Mouse (Mus musculus): ENCODE data around the gene Slc38a10. TPM values are rescaled to one million over a fixed set of nuclear protein-coding genes. Genes with fewer than 3 reads are reported as not detected.

Slc38a10 gene
- polyA plus RNA-seq, 1 experiment from 2014 or later, result 94.5 TPM

GRCm38 (mm10) chr11:120169208-120169992 is 18.3 kb upstream of the Slc38a10 start:
- no peaks in the 10 kb centered on the region for H3K36me3 ChIP-seq
- H3K27me3 ChIP-seq, result peaks cover 8% of the 10 kb centered on the region
- peak overlapping the region; percentile 47 for H3K4me2 ChIP-seq (replicated peaks)
- peak; percentile 39; the same call in 1 of the 2 replicates for ATAC-seq (ENCODE audit: low FRiP score, low read depth)
- 27% methylated on average over 21 of the region's 21 CpGs for WGBS
- no peak overlapping the region for H3K4me3 ChIP-seq
- H3K4me1 ChIP-seq, result peaks cover 66% of the 10 kb centered on the region
- peak overlapping the region; percentile 31; the same call in 1 of the 2 replicates for H3K9ac ChIP-seq
- no peak overlapping the region for H3K27ac ChIP-seq
- H3K9me3 ChIP-seq, result no peaks in the 10 kb centered on the region

- H3K27me3 ChIP-seq, result peaks cover 6% of the 10 kb centered on the region
- no peaks in the 10 kb centered on the region for H3K9me3 ChIP-seq
- no peak for ATAC-seq (ENCODE audit: low FRiP score, low read depth)
- no peaks in the 10 kb centered on the region for H3K36me3 ChIP-seq
- 69% methylated on average over 8 of the region's 8 CpGs for WGBS
- no peak overlapping the region for H3K4me2 ChIP-seq (replicated peaks)
- peaks cover 74% of the 10 kb centered on the region for H3K4me1 ChIP-seq
- no peak overlapping the region for H3K4me3 ChIP-seq
- no peak overlapping the region for H3K27ac ChIP-seq
- no peak overlapping the region for H3K9ac ChIP-seq
Observed at GRCm38 (mm10) chr11:120168516-120168915, 17.4 kb upstream of the Slc38a10 start.

- Histone ChIP-seq H3K4me3 (no peak overlapping the region), H3K27me3 (peaks cover 4% of the 10 kb centered on the region), H3K9me3 (no peaks in the 10 kb centered on the region), H3K36me3 (no peaks in the 10 kb centered on the region), H3K27ac (no peak overlapping the region), H3K4me2 (replicated peaks) (no peak overlapping the region), H3K9ac (no peak overlapping the region), H3K4me1 (peaks cover 74% of the 10 kb centered on the region)
- WGBS, result 27% methylated on average over 12 of the region's 12 CpGs
- ATAC-seq (ENCODE audit: low FRiP score, low read depth), result no peak
Observed at GRCm38 (mm10) chr11:120167921-120168356, 16.8 kb upstream of the Slc38a10 start.

GRCm38 (mm10) chr11:120167059-120167458 is 15.9 kb upstream of the Slc38a10 start:
- 35% methylated on average over 5 of the region's 5 CpGs for WGBS
- Histone ChIP-seq H3K36me3 (no peaks in the 10 kb centered on the region), H3K4me1 (peaks cover 75% of the 10 kb centered on the region), H3K9me3 (no peaks in the 10 kb centered on the region), H3K27me3 (peaks cover 4% of the 10 kb centered on the region; the same call in 1 of the 2 replicates), H3K9ac (0 out of 2 replicates have a peak overlapping the region, but pooled peaks have one; percentile 13), H3K27ac (no peak overlapping the region), H3K4me3 (no peak overlapping the region), H3K4me2 (replicated peaks) (no peak overlapping the region)
- ATAC-seq (ENCODE audit: low FRiP score, low read depth), result no peak

- peak overlapping the region; percentile 6; the same call in 1 of the 2 replicates for H3K27ac ChIP-seq
- ATAC-seq (ENCODE audit: low FRiP score, low read depth), result peak; percentile 60; the same call in 1 of the 2 replicates
- H3K36me3 ChIP-seq, result no peaks in the 10 kb centered on the region
- peaks cover 77% of the 10 kb centered on the region for H3K4me1 ChIP-seq
- no peaks in the 10 kb centered on the region for H3K9me3 ChIP-seq
- peak overlapping the region; percentile 40 for H3K4me2 ChIP-seq (replicated peaks)
- no peak overlapping the region for H3K4me3 ChIP-seq
- peaks cover 4% of the 10 kb centered on the region; the same call in 1 of the 2 replicates for H3K27me3 ChIP-seq
- peak overlapping the region; percentile 31; the same call in 1 of the 2 replicates for H3K9ac ChIP-seq
- 14% methylated on average over 17 of the region's 17 CpGs for WGBS
Observed at GRCm38 (mm10) chr11:120164471-120165261, 13.5 kb upstream of the Slc38a10 start.

- H3K4me1 ChIP-seq, result peaks cover 71% of the 10 kb centered on the region
- 29% methylated on average over 5 of the region's 5 CpGs for WGBS
- peak overlapping the region; percentile 6; the same call in 1 of the 2 replicates for H3K27ac ChIP-seq
- H3K9me3 ChIP-seq, result no peaks in the 10 kb centered on the region
- H3K9ac ChIP-seq, result peak overlapping the region; percentile 31; the same call in 1 of the 2 replicates
- H3K4me3 ChIP-seq, result no peak overlapping the region
- ATAC-seq (ENCODE audit: low FRiP score, low read depth), result 0 out of 2 replicates have a peak, but pooled peaks have one; percentile 22
- H3K36me3 ChIP-seq, result no peaks in the 10 kb centered on the region
- H3K4me2 ChIP-seq (replicated peaks), result peak overlapping the region; percentile 40; the same call in 1 of the 2 replicates
- peaks cover 4% of the 10 kb centered on the region; the same call in 1 of the 2 replicates for H3K27me3 ChIP-seq
Observed at GRCm38 (mm10) chr11:120164028-120164427, 12.9 kb upstream of the Slc38a10 start.

GRCm38 (mm10) chr11:120163207-120163606 is 12.1 kb upstream of the Slc38a10 start:
- no peak overlapping the region for H3K27ac ChIP-seq
- no peak overlapping the region for H3K4me2 ChIP-seq (replicated peaks)
- H3K36me3 ChIP-seq, result no peaks in the 10 kb centered on the region
- ATAC-seq (ENCODE audit: low FRiP score, low read depth), result no peak
- peaks cover 63% of the 10 kb centered on the region for H3K4me1 ChIP-seq
- H3K9me3 ChIP-seq, result no peaks in the 10 kb centered on the region
- H3K9ac ChIP-seq, result no peak overlapping the region
- H3K27me3 ChIP-seq, result peaks cover 4% of the 10 kb centered on the region; the same call in 1 of the 2 replicates
- H3K4me3 ChIP-seq, result no peak overlapping the region
- WGBS, result 87% methylated on average over 3 of the region's 3 CpGs

- H3K9me3 ChIP-seq, result no peaks in the 10 kb centered on the region
- no peak overlapping the region for H3K4me2 ChIP-seq (replicated peaks)
- H3K4me3 ChIP-seq, result no peak overlapping the region
- H3K27me3 ChIP-seq, result peaks cover 4% of the 10 kb centered on the region; the same call in 1 of the 2 replicates
- peaks cover 44% of the 10 kb centered on the region for H3K4me1 ChIP-seq
- no peaks in the 10 kb centered on the region for H3K36me3 ChIP-seq
- H3K27ac ChIP-seq, result peak overlapping the region; percentile 55; the same call in 1 of the 2 replicates
- 25% methylated on average over 4 of the region's 4 CpGs for WGBS
- H3K9ac ChIP-seq, result peak overlapping the region; percentile 35; the same call in 1 of the 2 replicates
- ATAC-seq (ENCODE audit: low FRiP score, low read depth), result no peak
Observed at GRCm38 (mm10) chr11:120161245-120161644, 10.1 kb upstream of the Slc38a10 start.

- H3K4me1 ChIP-seq, result peaks cover 37% of the 10 kb centered on the region
- no peak overlapping the region for H3K27ac ChIP-seq
- peaks cover 2% of the 10 kb centered on the region; the same call in 1 of the 2 replicates for H3K9me3 ChIP-seq
- WGBS, result 76% methylated on average over 4 of the region's 4 CpGs
- no peak for ATAC-seq (ENCODE audit: low FRiP score, low read depth)
- H3K36me3 ChIP-seq, result no peaks in the 10 kb centered on the region
- H3K4me2 ChIP-seq (replicated peaks), result no peak overlapping the region
- H3K9ac ChIP-seq, result no peak overlapping the region
- H3K4me3 ChIP-seq, result no peak overlapping the region
- no peaks in the 10 kb centered on the region for H3K27me3 ChIP-seq
Observed at GRCm38 (mm10) chr11:120160478-120160877, 9.3 kb upstream of the Slc38a10 start.

GRCm38 (mm10) chr11:120159653-120160052 is 8.5 kb upstream of the Slc38a10 start:
- no peak overlapping the region for H3K4me2 ChIP-seq (replicated peaks)
- H3K36me3 ChIP-seq, result no peaks in the 10 kb centered on the region
- H3K27ac ChIP-seq, result no peak overlapping the region
- no peaks in the 10 kb centered on the region for H3K27me3 ChIP-seq
- peaks cover 4% of the 10 kb centered on the region; the same call in 1 of the 2 replicates for H3K9me3 ChIP-seq
- WGBS, result 65% methylated on average over 5 of the region's 5 CpGs
- ATAC-seq (ENCODE audit: low FRiP score, low read depth), result no peak
- peaks cover 31% of the 10 kb centered on the region for H3K4me1 ChIP-seq
- no peak overlapping the region for H3K4me3 ChIP-seq
- H3K9ac ChIP-seq, result no peak overlapping the region

- no peak for ATAC-seq (ENCODE audit: low FRiP score, low read depth)
Observed at GRCm38 (mm10) chr11:120158828-120159227, 7.7 kb upstream of the Slc38a10 start.

More at GRCm38 (mm10) chr11:120158828-120159227, 7.7 kb upstream of the Slc38a10 start:
- Histone ChIP-seq H3K4me3 (no peak overlapping the region), H3K4me2 (replicated peaks) (no peak overlapping the region), H3K36me3 (no peaks in the 10 kb centered on the region), H3K4me1 (peaks cover 22% of the 10 kb centered on the region), H3K9me3 (peaks cover 4% of the 10 kb centered on the region; the same call in 1 of the 2 replicates), H3K9ac (no peak overlapping the region), H3K27ac (no peak overlapping the region), H3K27me3 (no peaks in the 10 kb centered on the region)
- 67% methylated on average over 5 of the region's 5 CpGs for WGBS
